Comparison of ENCODE assay signal across 10 mouse cellular contexts in genomic region chr11:116081081-116081480, GRCm38 (mm10). TPM values are rescaled to one million over a fixed set of nuclear protein-coding genes. Genes with fewer than 3 reads are reported as not detected.
A peak's percentile ranks its signal among the peaks of the same experiment; 100 is the strongest.
DNase-seq lines count a peak whose midpoint lies in the region; ATAC-seq and TF ChIP-seq lines count a peak whose summit lies in the region.
"Had no signal": no experiment of that assay in that cellular context is flagged by ENCODE, and none has a peak within 500 bp of the region (broad histone marks: within the 10 kb centered on the region; RNA-seq: fewer than 3 reads in every experiment).

No protein-coding gene starts in this region.

- TF ChIP-seq EP300 in lung, postnatal 0 days (IDR thresholded peaks at IDR 0.05): no peak

- H3K27me3 ChIP-seq in midbrain, embryonic 14.5 days (ENCODE audit: control insufficient read depth, insufficient read depth, low read length): no peaks in the 10 kb centered on the region
- no peaks in the 10 kb centered on the region for H3K27me3 ChIP-seq in midbrain, embryonic 15.5 days (replicated peaks)
- H3K27me3 ChIP-seq in lung, postnatal 0 days (replicated peaks; ENCODE audit: insufficient read depth, low read length): no peaks in the 10 kb centered on the region
- H3K27me3 ChIP-seq: Patski had no signal

- 71% methylated on average over 6 of the region's 6 CpGs for WGBS in midbrain, embryonic 14.5 days
- WGBS in midbrain, embryonic 15.5 days: 76% methylated on average over 6 of the region's 6 CpGs
- WGBS in lung, postnatal 0 days: 65% methylated on average over 6 of the region's 6 CpGs

- H3K9ac ChIP-seq in midbrain, embryonic 14.5 days (replicated peaks; ENCODE audit: low read length): no peak overlapping the region
- H3K9ac ChIP-seq in midbrain, embryonic 15.5 days: no peak overlapping the region
- no peak overlapping the region for H3K9ac ChIP-seq in lung, postnatal 0 days (replicated peaks; ENCODE audit: low read depth)

- H3K4me2 ChIP-seq in midbrain, embryonic 14.5 days (ENCODE audit: low read length): no peak overlapping the region
- H3K4me2 ChIP-seq in midbrain, embryonic 15.5 days: no peak overlapping the region
- H3K4me2 ChIP-seq in lung, postnatal 0 days (replicated peaks; ENCODE audit: low read depth, low read length): no peak overlapping the region

- H3K4me3 ChIP-seq in midbrain, embryonic 14.5 days (replicated peaks; ENCODE audit: low read depth, low read length): no peak overlapping the region
- H3K4me3 ChIP-seq in midbrain, embryonic 15.5 days: no peak overlapping the region
- H3K4me3 ChIP-seq in lung, postnatal 0 days (ENCODE audit: low read depth, low read length): no peak overlapping the region

- peaks cover 54% of the 10 kb centered on the region for H3K36me3 ChIP-seq in midbrain, embryonic 14.5 days (ENCODE audit: control insufficient read depth, insufficient read depth, low read length)
- H3K36me3 ChIP-seq in midbrain, embryonic 15.5 days (replicated peaks): peaks cover 36% of the 10 kb centered on the region
- peaks cover 30% of the 10 kb centered on the region; the same call in 1 of the 2 replicates for H3K36me3 ChIP-seq in lung, postnatal 0 days (ENCODE audit: insufficient read depth, low read length)

- no peak for ATAC-seq in midbrain, embryonic 14.5 days (ENCODE audit: low FRiP score, low TSS enrichment)
- ATAC-seq in midbrain, embryonic 15.5 days (replicated peaks): no peak
- ATAC-seq in lung, postnatal 0 days: no peak
- ATAC-seq: Patski had no signal

- peak; percentile 69 for DNase-seq in embryo, embryonic 10 days (ENCODE audit: low spot score)
- DNase-seq in embryo, embryonic 9.5 days (ENCODE audit: extremely low spot score): no peak
- peak; percentile 30 for DNase-seq in midbrain, embryonic 14.5 days
- peak; percentile 74 for DNase-seq in cerebellum, adult 8-10 months
- DNase-seq in lung, postnatal 0 days (ENCODE audit: low spot score): peak; percentile 66
- peak; percentile 80 for DNase-seq in thymus, postnatal 25 days
- no peak for DNase-seq in layer of hippocampus, adult 9-10 months (ENCODE audit: low spot score)

- no peak overlapping the region for H3K27ac ChIP-seq in midbrain, embryonic 14.5 days (replicated peaks; ENCODE audit: low read depth, low read length)
- no peak overlapping the region for H3K27ac ChIP-seq in midbrain, embryonic 15.5 days
- H3K27ac ChIP-seq in lung, postnatal 0 days (ENCODE audit: low read length): no peak overlapping the region
- H3K27ac ChIP-seq: macrophage had no signal

- peaks cover 7% of the 10 kb centered on the region for H3K4me1 ChIP-seq in midbrain, embryonic 14.5 days (ENCODE audit: control insufficient read depth, insufficient read depth, low read length)
- peaks cover 23% of the 10 kb centered on the region for H3K4me1 ChIP-seq in midbrain, embryonic 15.5 days
- H3K4me1 ChIP-seq in lung, postnatal 0 days (ENCODE audit: insufficient read depth, low read depth, low read length): peaks cover 12% of the 10 kb centered on the region; the same call in 1 of the 2 replicates

- peak; percentile 74 for TF ChIP-seq CTCF in lung, postnatal 0 days (IDR thresholded peaks at IDR 0.05)

- no peaks in the 10 kb centered on the region for H3K9me3 ChIP-seq in midbrain, embryonic 14.5 days (ENCODE audit: control insufficient read depth, low read length)
- no peaks in the 10 kb centered on the region for H3K9me3 ChIP-seq in midbrain, embryonic 15.5 days
- H3K9me3 ChIP-seq in lung, postnatal 0 days (ENCODE audit: low read length): no peaks in the 10 kb centered on the region

RNA-seq across cellular contexts. Expression of gene Unc13d, which starts 3.3 kb away (rescaled TPM):
- polyA plus RNA-seq in midbrain, embryonic 14.5 days (2014; fragmentation: Nextera tagmentation; extraction: Ambion mirVana): 1.1 and 1.5 TPM in 2 replicates
- polyA plus RNA-seq in midbrain, embryonic 15.5 days (2015; fragmentation: Nextera tagmentation; extraction: Ambion mirVana): 0.70 and 1.5 TPM in 2 replicates
- 14.9 and 25.3 TPM in 2 replicates for polyA plus RNA-seq in lung, postnatal 0 days (2015; fragmentation: Nextera tagmentation; extraction: Ambion mirVana)

RNA-seq across cellular contexts. Expression of gene Wbp2, which starts 5.7 kb away (rescaled TPM):
- 152 and 160 TPM in 2 replicates for polyA plus RNA-seq in midbrain, embryonic 14.5 days (2014; fragmentation: Nextera tagmentation; extraction: Ambion mirVana)
- polyA plus RNA-seq in midbrain, embryonic 15.5 days (2015; fragmentation: Nextera tagmentation; extraction: Ambion mirVana): 165 and 173 TPM in 2 replicates
- polyA plus RNA-seq in lung, postnatal 0 days (2015; fragmentation: Nextera tagmentation; extraction: Ambion mirVana): 84.8 and 108 TPM in 2 replicates

RNA-seq across cellular contexts. Expression of gene Trim47, which starts 45.9 kb away (rescaled TPM):
- polyA plus RNA-seq in midbrain, embryonic 14.5 days (2014; fragmentation: Nextera tagmentation; extraction: Ambion mirVana): 5.2 and 5.3 TPM in 2 replicates
- polyA plus RNA-seq in midbrain, embryonic 15.5 days (2015; fragmentation: Nextera tagmentation; extraction: Ambion mirVana): 10.5 and 12.2 TPM in 2 replicates
- polyA plus RNA-seq in lung, postnatal 0 days (2015; fragmentation: Nextera tagmentation; extraction: Ambion mirVana): 26.3 and 28.8 TPM in 2 replicates

RNA-seq across cellular contexts. Expression of gene Trim65, which starts 49.8 kb away (rescaled TPM):
- 1.6 and 2.0 TPM in 2 replicates for polyA plus RNA-seq in midbrain, embryonic 14.5 days (2014; fragmentation: Nextera tagmentation; extraction: Ambion mirVana)
- polyA plus RNA-seq in midbrain, embryonic 15.5 days (2015; fragmentation: Nextera tagmentation; extraction: Ambion mirVana): 2.7 and 3.1 TPM in 2 replicates
- 3.9 TPM in 2 replicates for polyA plus RNA-seq in lung, postnatal 0 days (2015; fragmentation: Nextera tagmentation; extraction: Ambion mirVana)

RNA-seq across cellular contexts. Expression of gene Unk, which starts 51.0 kb away (rescaled TPM):
- 26.5 and 33.0 TPM in 2 replicates for polyA plus RNA-seq in midbrain, embryonic 14.5 days (2014; fragmentation: Nextera tagmentation; extraction: Ambion mirVana)
- polyA plus RNA-seq in midbrain, embryonic 15.5 days (2015; fragmentation: Nextera tagmentation; extraction: Ambion mirVana): 39.7 and 40.7 TPM in 2 replicates
- polyA plus RNA-seq in lung, postnatal 0 days (2015; fragmentation: Nextera tagmentation; extraction: Ambion mirVana): 14.5 and 15.0 TPM in 2 replicates

Comparison
In these comparisons a context has a peak if more than half of its experiments do, and no peak if none do; other contexts are left out.
1. DNase-seq: peak in embryo, embryonic 10 days (single experiment), midbrain, embryonic 14.5 days (single experiment), cerebellum, adult 8-10 months (single experiment), lung, postnatal 0 days (single experiment) and thymus, postnatal 25 days (single experiment); none in embryo, embryonic 9.5 days (single experiment) and layer of hippocampus, adult 9-10 months (single experiment).